Mouse (Mus musculus) E14TG2a.4 (cell line): ENCODE results near the gene Ccdc157.

Source experiments
- CTCF ChIP-seq: conservative IDR thresholded peaks from 2 replicates; pipeline ENCODE4 v1.5.1; 2014; ENCODE audit warnings: low read length
- NANOG ChIP-seq: IDR thresholded peaks from 2 replicates; pipeline ENCODE4 v1.6.1; 2014; ENCODE audit warnings: borderline replicate concordance, low read length, mixed read lengths
- POU5F1 ChIP-seq: IDR thresholded peaks from 2 replicates; pipeline ENCODE4 v1.6.1; 2014; ENCODE audit warnings: low read length, borderline replicate concordance

- no peak for TF ChIP-seq CTCF
- TF ChIP-seq NANOG, result no peak
- no peak for TF ChIP-seq POU5F1
Measured at GRCm38 (mm10) chr11:4153694-4154093, 6.4 kb downstream of the Ccdc157 start.
